Mouse (Mus musculus) small intestine, adult 10 weeks (tissue): Measurements from ENCODE around the gene Tcstv1. TPM values are rescaled to one million over a fixed set of nuclear protein-coding genes. Genes with fewer than 3 reads are reported as not detected.

ENCODE experiments used
- polyA plus RNA-seq: library from polyadenylated mRNA; stranded (reverse); fragments of 350-450 nt; fragmentation: Illumina TruSeq; extraction: RNeasy Lipid Tissue Mini Kit (QIAGEN cat#74804); gene quantifications from one replicate; pipeline ENCODE4 v1.2.3, GENCODE M21; 2014; ENCODE audit warnings: low replicate concordance

The Tcstv1 gene
- not detected for polyA plus RNA-seq

GRCm38 (mm10) chr13:119894685-119895084 is at the start of gene Tcstv1:
Tcstv1 (minus strand) TSS chr13:119894785.

GRCm38 (mm10) chr13:119929172-119929571 is 34.6 kb upstream of the Tcstv1 start, which contains the start of gene Gm21761:
Gm21761 (minus strand) TSS chr13:119929272.

Other genes starting within 250 kb of the Tcstv1 start
- gene Hmgcs1, start 204.4 kb downstream of the Tcstv1 start, polyA plus RNA-seq: 154 TPM
- gene Nim1k, start 138.9 kb downstream of the Tcstv1 start, polyA plus RNA-seq: 0.26 TPM
- 63.1 TPM for gene Zfp131, start 103.9 kb downstream of the Tcstv1 start, polyA plus RNA-seq
- gene AF067063, start 64.6 kb downstream of the Tcstv1 start, polyA plus RNA-seq: not detected
- gene D13Ertd608e, start 58.8 kb downstream of the Tcstv1 start, polyA plus RNA-seq: not detected
- gene Gm21761, start 34.5 kb upstream of the Tcstv1 start, polyA plus RNA-seq: not detected
- not detected for gene B020031M17Rik, start 56.0 kb upstream of the Tcstv1 start, polyA plus RNA-seq
- gene Gm36079, start 132.2 kb upstream of the Tcstv1 start, polyA plus RNA-seq: not detected
- 0.33 TPM for gene Gm21188, start 157.4 kb upstream of the Tcstv1 start, polyA plus RNA-seq
- gene Gm20767, start 245.5 kb upstream of the Tcstv1 start, polyA plus RNA-seq: not detected